Mouse (Mus musculus) midbrain, embryonic 16.5 days (tissue): ENCODE data around the gene Tax1bp3. TPM values are rescaled to one million over a fixed set of nuclear protein-coding genes. Genes with fewer than 3 reads are reported as not detected.

Source experiments
- ATAC-seq: fragments of 200-750 bp; cut with Nextera tagmentation; 2 replicates; pipeline ENCODE4 v1.8.0; 2017; ENCODE audit warnings: moderate TSS enrichment
- H3K27ac ChIP-seq: fragments of 300-500 bp; sonication (generic); 2 replicates; pipeline ENCODE4 v1.5.1; 2014; ENCODE audit warnings: mild to moderate bottlenecking, low read length, mixed read lengths
- H3K27me3 ChIP-seq: fragments of 300-500 bp; sonication (generic); 2 replicates; pipeline ENCODE4 v1.6.1; 2014; ENCODE audit warnings: low read depth, low read length, mixed read lengths; ENCODE audit not compliant: control insufficient read depth, insufficient read depth
- H3K36me3 ChIP-seq: fragments of 300-500 bp; sonication (generic); 2 replicates; pipeline ENCODE4 v1.6.1; 2014; ENCODE audit warnings: mild to moderate bottlenecking, low read length, moderate library complexity, mixed read lengths; ENCODE audit not compliant: control insufficient read depth, insufficient read depth
- H3K4me1 ChIP-seq: fragments of 300-500 bp; sonication (generic); 2 replicates; pipeline ENCODE4 v1.6.1; 2014; ENCODE audit warnings: mild to moderate bottlenecking, low read length, mixed read lengths; ENCODE audit not compliant: control insufficient read depth, insufficient read depth
- H3K4me2 ChIP-seq: fragments of 300-500 bp; sonication (generic); 2 replicates; pipeline ENCODE4 v1.6.1; 2014; ENCODE audit warnings: mild to moderate bottlenecking, low read length, mixed read lengths
- H3K4me3 ChIP-seq: fragments of 300-500 bp; sonication (generic); 2 replicates; pipeline ENCODE4 v1.5.1; 2014; ENCODE audit warnings: low read depth, mild to moderate bottlenecking, low read length, moderate library complexity, mixed read lengths
- H3K9ac ChIP-seq: fragments of 300-500 bp; sonication (generic); 2 replicates; pipeline ENCODE4 v1.6.1; 2014; ENCODE audit warnings: low read depth, low read length, mixed read lengths
- H3K9me3 ChIP-seq: fragments of 300-500 bp; sonication (generic); replicated peaks from 2 replicates; pipeline ENCODE4 v1.6.1; 2014; ENCODE audit warnings: mild to moderate bottlenecking, low read length, mixed read lengths; ENCODE audit not compliant: control insufficient read depth, poor library complexity, severe bottlenecking
- WGBS: fragments of 180-500 bp; shearing (Covaris S2); extraction: QIAGEN DNeasy Blood & Tissue Kit; methylation state at CpG from one replicate; pipeline ENCODE4 v1.1.7; 2014; 5-methylcytosine and 5-hydroxymethylcytosine counted together
- polyA plus RNA-seq: library from polyadenylated mRNA; unstranded; fragments of >200 nt; fragmentation: Nextera tagmentation; extraction: Ambion mirVana; gene quantifications from 2 replicates; pipeline ENCODE4 v1.2.1, GENCODE M21; 2015

Gene Tax1bp3
- polyA plus RNA-seq, 1 experiment from 2014 or later, result 132 TPM

DNA sequence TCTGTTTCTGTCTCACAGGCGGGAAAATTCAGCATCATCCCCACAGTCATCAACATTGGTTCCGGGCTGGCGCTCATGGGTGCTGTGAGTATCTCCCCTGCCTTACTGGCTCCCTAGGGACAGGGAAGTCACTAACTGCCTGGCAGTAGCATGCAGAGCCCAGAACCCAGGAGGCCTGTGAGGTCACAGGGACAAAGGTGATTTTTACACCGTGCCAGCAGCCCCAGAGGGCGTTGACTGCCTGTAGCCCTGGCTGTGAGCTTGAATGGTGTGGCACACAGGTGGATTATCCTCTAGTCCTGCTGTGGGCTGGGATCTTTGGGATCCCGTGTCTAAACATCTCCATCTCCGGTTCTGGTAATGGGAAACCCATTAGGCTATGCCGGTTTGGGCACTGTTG is 8.8 kb upstream of the Tax1bp3 start:
- Histone ChIP-seq H3K27me3 (no peaks in the 10 kb centered on the region), H3K4me1 (no peaks in the 10 kb centered on the region), H3K4me2 (no peak overlapping the region), H3K9me3 (no peaks in the 10 kb centered on the region), H3K36me3 (no peaks in the 10 kb centered on the region), H3K9ac (no peak overlapping the region), H3K27ac (no peak overlapping the region), H3K4me3 (no peak overlapping the region)
- 78% methylated on average over 8 of the region's 8 CpGs for WGBS
- ATAC-seq, result no peak

DNA sequence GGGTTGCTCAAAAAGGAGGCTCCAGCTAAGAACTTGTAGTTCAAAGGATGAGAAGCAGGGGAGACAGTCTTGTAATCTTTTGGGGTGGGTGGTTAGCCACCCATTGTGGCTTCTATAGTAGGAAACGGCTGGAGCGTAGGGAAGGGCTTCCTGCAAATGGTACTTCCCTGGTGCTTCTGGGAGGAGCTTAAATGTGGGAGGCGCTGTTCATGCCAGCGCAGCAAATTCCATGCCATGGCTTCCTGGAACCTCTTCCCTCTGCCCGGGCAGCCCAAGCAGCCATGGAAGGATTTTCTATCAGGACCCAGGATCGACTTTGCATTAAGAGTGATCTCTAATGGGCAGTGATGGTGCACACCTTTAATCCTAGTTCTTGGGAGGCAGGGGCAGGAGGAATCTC is 8.3 kb upstream of the Tax1bp3 start:
- no peak overlapping the region for H3K4me2 ChIP-seq
- WGBS, result 86% methylated on average over 6 of the region's 6 CpGs
- ATAC-seq, result no peak

DNA sequence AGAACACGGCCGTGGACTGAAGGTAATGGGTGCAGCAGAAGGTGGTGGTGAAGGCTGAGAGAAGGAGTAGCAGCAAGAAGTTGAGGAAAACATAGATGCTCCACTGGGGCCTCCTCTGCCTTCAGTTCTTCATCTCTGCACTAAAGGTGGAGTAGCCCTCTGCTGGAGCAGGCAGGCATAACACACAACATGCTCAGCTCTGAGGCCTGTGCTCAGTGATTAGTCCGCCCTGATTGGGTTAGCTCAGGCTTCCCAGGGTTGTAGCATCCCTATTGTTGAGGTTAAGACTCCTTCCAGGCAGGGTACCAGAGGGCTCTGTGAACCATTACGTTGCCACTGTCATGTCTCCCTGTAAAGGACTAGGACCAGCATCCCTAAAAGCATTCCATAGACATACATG is 7.7 kb upstream of the Tax1bp3 start:
- Histone ChIP-seq H3K4me2 (no peak overlapping the region), H3K36me3 (no peaks in the 10 kb centered on the region; the same call in 1 of the 2 replicates), H3K4me1 (no peaks in the 10 kb centered on the region), H3K27me3 (no peaks in the 10 kb centered on the region), H3K27ac (no peak overlapping the region), H3K4me3 (no peak overlapping the region), H3K9ac (no peak overlapping the region), H3K9me3 (no peaks in the 10 kb centered on the region)
- peak; percentile 18; the same call in 1 of the 2 replicates for ATAC-seq
- 45% methylated on average over 4 of the region's 4 CpGs for WGBS

More for the DNA sequence above, 8.3 kb upstream of the Tax1bp3 start:
- H3K4me3 ChIP-seq, result no peak overlapping the region
- no peak overlapping the region for H3K9ac ChIP-seq
- H3K9me3 ChIP-seq, result no peaks in the 10 kb centered on the region
- no peak overlapping the region for H3K27ac ChIP-seq
- no peaks in the 10 kb centered on the region for H3K4me1 ChIP-seq
- H3K36me3 ChIP-seq, result no peaks in the 10 kb centered on the region; the same call in 1 of the 2 replicates
- H3K27me3 ChIP-seq, result no peaks in the 10 kb centered on the region

DNA sequence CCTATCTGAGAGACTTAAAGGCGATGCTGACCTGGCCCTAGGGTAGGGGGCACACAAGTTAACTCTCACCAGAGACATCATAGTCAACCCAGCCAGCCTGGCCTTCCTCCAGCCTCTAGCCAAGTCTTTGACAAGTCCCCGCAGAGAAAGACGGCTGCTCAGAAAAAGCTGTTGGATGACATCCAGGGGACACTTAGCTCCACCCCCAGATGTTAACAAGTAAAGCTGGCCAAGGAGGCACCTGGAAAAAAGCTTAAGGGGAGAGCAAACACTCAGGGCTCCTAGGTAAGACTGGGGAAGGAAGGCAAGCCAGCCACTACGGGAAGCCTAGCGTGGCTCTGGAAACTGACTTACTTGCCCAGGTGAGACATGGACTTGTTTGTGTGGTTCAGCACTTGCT is 4.7 kb upstream of the Tax1bp3 start:
- 66% methylated on average over 5 of the region's 5 CpGs for WGBS

DNA sequence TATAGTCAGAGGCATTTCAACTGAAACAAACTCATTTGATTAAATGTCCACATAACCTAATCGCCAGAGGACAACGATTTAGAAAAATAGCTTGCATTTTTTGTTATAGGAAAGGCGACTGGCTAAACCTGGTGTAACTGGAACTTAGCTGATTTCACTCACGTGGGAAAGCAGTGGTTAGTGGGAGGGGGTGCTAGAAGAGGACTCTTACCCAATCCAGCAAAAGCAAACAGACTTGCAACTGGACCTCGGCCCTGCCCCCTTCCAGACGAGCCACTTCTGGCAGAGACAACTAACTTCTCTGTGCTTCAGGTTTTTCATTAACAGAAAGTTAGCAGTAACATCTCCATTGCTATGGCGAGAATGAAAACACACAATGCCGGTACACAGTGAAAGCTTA is 1.3 kb upstream of the Tax1bp3 start:
- H3K4me3 ChIP-seq, result peak overlapping the region; percentile 82
- H3K9ac ChIP-seq, result peak overlapping the region; percentile 83
- H3K9me3 ChIP-seq, result no peaks in the 10 kb centered on the region
- no peak overlapping the region for H3K27ac ChIP-seq
- 52% methylated on average over 8 of the region's 8 CpGs for WGBS
- H3K27me3 ChIP-seq, result no peaks in the 10 kb centered on the region
- peaks cover 30% of the 10 kb centered on the region for H3K4me1 ChIP-seq
- no peak for ATAC-seq
- H3K4me2 ChIP-seq, result peak overlapping the region; percentile 69
- H3K36me3 ChIP-seq, result peaks cover 3% of the 10 kb centered on the region; the same call in 1 of the 2 replicates

More for the DNA sequence above, 4.7 kb upstream of the Tax1bp3 start:
- no peaks in the 10 kb centered on the region for H3K27me3 ChIP-seq
- H3K9ac ChIP-seq, result no peak overlapping the region
- H3K27ac ChIP-seq, result no peak overlapping the region
- H3K4me1 ChIP-seq, result peaks cover 17% of the 10 kb centered on the region
- no peak overlapping the region for H3K4me2 ChIP-seq
- no peaks in the 10 kb centered on the region for H3K9me3 ChIP-seq
- no peak for ATAC-seq
- peaks cover 3% of the 10 kb centered on the region; the same call in 1 of the 2 replicates for H3K36me3 ChIP-seq
- H3K4me3 ChIP-seq, result no peak overlapping the region

DNA sequence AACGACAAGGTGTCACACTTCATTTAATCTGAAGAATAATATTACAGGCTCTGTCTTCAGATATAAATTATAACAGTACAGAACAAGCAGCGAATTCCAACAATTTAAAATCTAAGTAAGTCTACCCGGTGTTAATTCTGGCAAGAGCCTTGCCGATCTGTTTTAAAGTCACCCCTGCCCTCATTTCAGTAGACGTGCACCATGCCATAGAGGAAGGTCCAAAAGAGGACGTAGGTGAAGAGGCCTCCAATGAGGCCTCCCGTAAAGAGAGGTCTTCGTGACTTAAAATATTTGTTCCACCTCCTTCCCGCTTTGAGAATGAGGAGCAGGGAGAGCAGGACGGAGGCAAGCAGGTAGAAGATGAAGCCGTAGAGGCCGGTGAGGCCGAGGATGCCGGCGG is 697 bp upstream of the Tax1bp3 start:
- Histone ChIP-seq H3K4me1 (peaks cover 30% of the 10 kb centered on the region), H3K27me3 (no peaks in the 10 kb centered on the region), H3K9me3 (no peaks in the 10 kb centered on the region), H3K36me3 (peaks cover 3% of the 10 kb centered on the region; the same call in 1 of the 2 replicates), H3K4me2 (peak overlapping the region; percentile 69), H3K27ac (peak overlapping the region; percentile 83), H3K4me3 (peak overlapping the region; percentile 82), H3K9ac (peak overlapping the region; percentile 83)
- under 1% methylated on average over 15 of the region's 15 CpGs for WGBS
- no peak; the same call in 1 of the 2 replicates for ATAC-seq

DNA sequence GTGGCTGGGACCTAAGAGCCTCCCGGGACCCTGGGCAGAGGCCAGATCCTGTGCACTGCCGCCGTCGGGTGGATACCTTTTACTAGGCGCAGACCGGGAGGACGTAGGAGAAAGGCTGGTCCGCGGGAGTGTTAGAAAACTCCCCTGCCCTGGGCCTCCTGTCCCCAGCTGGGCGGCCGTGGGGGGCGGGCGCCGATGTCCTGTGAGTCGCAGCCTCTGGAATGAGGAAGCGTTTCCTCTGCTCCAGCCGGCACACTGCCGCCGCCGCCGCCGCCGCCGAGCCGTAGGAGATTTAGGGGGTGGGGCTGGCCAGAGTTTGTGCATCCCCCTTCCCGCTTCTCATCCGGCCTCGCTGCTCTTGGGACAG is 609 bp downstream of the Tax1bp3 start:
- Histone ChIP-seq H3K4me1 (peaks cover 30% of the 10 kb centered on the region), H3K9ac (peak overlapping the region; percentile 89), H3K36me3 (peaks cover 3% of the 10 kb centered on the region; the same call in 1 of the 2 replicates), H3K4me3 (peak overlapping the region; percentile 82), H3K9me3 (no peaks in the 10 kb centered on the region), H3K27me3 (no peaks in the 10 kb centered on the region), H3K27ac (peak overlapping the region; percentile 83), H3K4me2 (peak overlapping the region; percentile 86)
- peak; percentile 64 for ATAC-seq
- 1% methylated on average over 26 of the region's 28 CpGs for whole genome bisulfite sequencing

DNA sequence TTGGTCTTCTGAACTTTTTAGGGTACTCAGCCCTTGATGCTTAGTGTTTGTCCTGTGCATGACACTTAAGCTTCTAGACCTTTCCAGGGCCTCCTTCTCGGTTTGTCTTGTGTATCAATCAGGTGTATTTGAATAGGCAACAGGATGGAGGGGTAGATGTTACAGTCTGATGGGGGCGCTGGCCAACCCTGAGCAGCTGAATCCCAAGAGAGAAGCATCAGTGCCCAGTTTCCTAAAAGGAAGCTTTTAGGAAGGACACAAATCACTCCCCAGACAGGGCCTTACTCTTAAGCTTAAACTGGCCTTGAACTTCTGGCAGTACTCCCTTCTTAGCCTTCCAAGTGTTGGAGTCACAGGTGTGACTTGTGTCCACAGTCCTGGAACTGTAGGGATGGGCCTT is 1.0 kb downstream of the Tax1bp3 start:
- Histone ChIP-seq H3K4me2 (peak overlapping the region; percentile 86), H3K27me3 (no peaks in the 10 kb centered on the region), H3K4me1 (peaks cover 30% of the 10 kb centered on the region), H3K4me3 (peak overlapping the region; percentile 82), H3K36me3 (peaks cover 3% of the 10 kb centered on the region; the same call in 1 of the 2 replicates), H3K9me3 (no peaks in the 10 kb centered on the region), H3K27ac (peak overlapping the region; percentile 83), H3K9ac (peak overlapping the region; percentile 89)
- ATAC-seq, result no peak
- WGBS, result 6% methylated on average over 2 of the region's 2 CpGs

DNA sequence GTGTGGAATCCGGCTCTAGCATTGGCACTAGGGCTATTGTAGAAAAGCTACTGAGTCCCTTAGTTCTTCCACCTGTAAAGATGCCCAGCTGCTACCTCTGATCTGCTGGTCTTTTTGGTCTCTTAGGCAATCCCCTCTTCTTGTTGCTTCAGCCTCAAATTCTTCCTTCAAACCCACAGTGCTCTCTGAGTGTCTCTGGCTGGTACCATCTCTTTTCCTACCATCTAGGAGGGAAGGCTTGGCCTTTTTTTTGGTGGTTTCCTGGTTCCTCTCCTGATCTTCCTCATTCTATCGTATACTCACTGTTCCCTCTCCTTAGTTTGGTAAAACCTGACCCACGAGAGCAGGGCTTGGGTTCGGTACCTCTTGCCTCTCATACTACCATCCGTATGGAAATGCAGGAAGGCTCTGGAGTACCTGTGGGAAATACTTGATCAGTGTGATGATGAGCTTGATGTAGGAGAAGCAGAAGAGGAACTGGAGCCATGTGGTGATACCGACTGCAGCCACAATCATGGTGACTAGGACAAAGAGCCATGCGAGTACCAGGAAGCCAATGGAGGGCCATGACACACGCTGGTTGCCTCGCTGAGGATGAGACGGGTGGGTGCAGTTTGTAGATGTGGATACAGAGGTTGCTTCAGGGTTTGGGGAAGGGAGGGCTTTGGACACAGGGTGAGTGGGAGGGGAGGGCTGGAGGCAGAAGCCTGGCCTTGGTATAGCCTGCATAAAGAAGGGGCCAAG is 9.2 kb downstream of the Tax1bp3 start:
- no peaks in the 10 kb centered on the region for H3K27me3 ChIP-seq
- no peak overlapping the region for H3K9ac ChIP-seq
- H3K4me2 ChIP-seq, result no peak overlapping the region
- no peak overlapping the region for H3K27ac ChIP-seq
- 92% methylated on average over 10 of the region's 10 CpGs for WGBS
- no peaks in the 10 kb centered on the region for H3K9me3 ChIP-seq
- H3K36me3 ChIP-seq, result peaks cover 25% of the 10 kb centered on the region
- H3K4me3 ChIP-seq, result no peak overlapping the region
- no peak for ATAC-seq
- H3K4me1 ChIP-seq, result no peaks in the 10 kb centered on the region
